Mouse (Mus musculus) liver, postnatal 0 days (tissue): Measurements from ENCODE around the gene Ccnk.

Experiments used
- CTCF ChIP-seq: sonication (generic); IDR thresholded peaks from 2 replicates; pipeline ENCODE4 v1.5.1; 2016; ENCODE audit warnings: antibody characterized with exemption, low read depth
- EP300 ChIP-seq: IDR thresholded peaks from 2 replicates; pipeline ENCODE4 v1.6.1; 2016; ENCODE audit warnings: antibody characterized with exemption, low read depth, mild to moderate bottlenecking

DNA sequence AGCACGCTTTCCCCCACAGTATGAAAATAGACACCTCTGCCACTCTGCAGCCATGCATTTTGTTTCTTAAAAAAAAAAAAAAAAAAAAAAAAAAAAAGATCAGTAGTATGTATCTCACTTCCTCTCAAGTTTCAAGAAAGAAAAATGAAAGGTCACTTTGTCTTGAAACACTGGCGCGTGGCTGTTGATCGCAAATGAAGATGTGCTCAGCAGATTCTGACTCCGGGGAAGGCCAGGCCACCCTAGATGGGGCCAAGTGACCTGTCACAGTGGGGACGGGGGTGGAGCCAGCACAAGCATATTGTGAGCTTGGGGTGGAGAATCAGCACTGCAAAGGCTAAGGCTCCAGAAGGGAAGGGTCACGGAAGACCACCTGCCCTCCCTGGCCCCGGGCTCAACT, 24.5 kb downstream of the Ccnk start:
- TF ChIP-seq CTCF (no peak), EP300 (no peak)
